Mouse (Mus musculus) hindbrain, embryonic 16.5 days (tissue): ENCODE measurements around the gene Fggy. TPM values are rescaled to one million over a fixed set of nuclear protein-coding genes. Genes with fewer than 3 reads are reported as not detected.
A peak's percentile ranks its signal among the peaks of the same experiment; 100 is the strongest.

Experiments used
- ATAC-seq: fragments of 200-750 bp; cut with Nextera tagmentation; 2 replicates; pipeline ENCODE4 v1.8.0; 2017; ENCODE audit warnings: moderate TSS enrichment, moderate library complexity
- H3K27ac ChIP-seq: fragments of 300-500 bp; sonication (generic); 2 replicates; pipeline ENCODE4 v1.5.1; 2014; ENCODE audit warnings: low read depth, mild to moderate bottlenecking, control low read depth, low read length, moderate library complexity
- H3K27me3 ChIP-seq: fragments of 300-500 bp; sonication (generic); replicated peaks from 2 replicates; pipeline ENCODE4 v1.6.1; 2014; ENCODE audit warnings: low read length; ENCODE audit not compliant: control insufficient read depth, insufficient read depth
- H3K36me3 ChIP-seq: fragments of 300-500 bp; sonication (generic); 2 replicates; pipeline ENCODE4 v1.6.1; 2014; ENCODE audit warnings: mild to moderate bottlenecking, low read length, moderate library complexity, mixed read lengths; ENCODE audit not compliant: control insufficient read depth, insufficient read depth
- H3K4me1 ChIP-seq: fragments of 300-500 bp; sonication (generic); 2 replicates; pipeline ENCODE4 v1.6.1; 2014; ENCODE audit warnings: low read depth, low read length; ENCODE audit not compliant: control insufficient read depth, insufficient read depth
- H3K4me2 ChIP-seq: fragments of 300-500 bp; sonication (generic); 2 replicates; pipeline ENCODE4 v1.6.1; 2014; ENCODE audit warnings: mild to moderate bottlenecking, low read length, control low read depth, moderate library complexity
- H3K4me3 ChIP-seq: fragments of 300-500 bp; sonication (generic); 2 replicates; pipeline ENCODE4 v1.5.1; 2014; ENCODE audit warnings: mild to moderate bottlenecking, low read length, control low read depth, moderate library complexity
- H3K9ac ChIP-seq: fragments of 300-500 bp; sonication (generic); 2 replicates; pipeline ENCODE4 v1.6.1; 2014; ENCODE audit warnings: low read depth, mild to moderate bottlenecking, control low read depth, low read length, moderate library complexity
- H3K9me3 ChIP-seq: fragments of 300-500 bp; sonication (generic); 2 replicates; pipeline ENCODE4 v1.6.1; 2014; ENCODE audit warnings: mild to moderate bottlenecking, low read length, moderate library complexity; ENCODE audit not compliant: control insufficient read depth
- WGBS: fragments of 180-500 bp; shearing (Covaris S2); extraction: QIAGEN DNeasy Blood & Tissue Kit; methylation state at CpG from one replicate; pipeline ENCODE4 v1.1.7; 2014; 5-methylcytosine and 5-hydroxymethylcytosine counted together
- polyA plus RNA-seq: library from polyadenylated mRNA; unstranded; fragments of >200 nt; fragmentation: Nextera tagmentation; extraction: Ambion mirVana; gene quantifications from 2 replicates; pipeline ENCODE4 v1.2.1, GENCODE M21; 2015

The Fggy gene
- polyA plus RNA-seq, 1 experiment from 2014 or later = 8.8 TPM

DNA sequence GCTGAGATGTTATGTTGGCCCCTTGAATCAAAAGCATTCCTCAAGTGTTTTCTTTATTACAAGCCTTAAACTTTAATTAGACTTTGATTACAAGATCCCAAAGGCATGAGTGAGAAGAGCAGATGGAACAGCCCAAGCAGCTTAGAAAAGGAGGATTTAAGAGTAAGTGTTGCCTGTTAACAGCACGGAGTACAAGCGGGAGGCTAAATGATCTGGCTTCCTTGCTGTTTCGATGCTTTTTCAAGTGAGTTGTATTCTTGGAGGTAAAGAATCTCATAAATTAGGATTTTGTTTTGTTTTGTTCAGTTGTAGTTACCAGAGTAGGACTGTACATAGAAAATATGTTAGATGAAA, 92.2 kb downstream of the Fggy start:
- H3K36me3 ChIP-seq = no peaks in the 10 kb centered on the region
- H3K9ac ChIP-seq = no peak overlapping the region
- H3K27me3 ChIP-seq = no peaks in the 10 kb centered on the region
- H3K4me1 ChIP-seq = peaks cover 10% of the 10 kb centered on the region
- no peak overlapping the region for H3K4me2 ChIP-seq
- WGBS = 86% methylated on average over 3 of the region's 3 CpGs
- no peak overlapping the region for H3K4me3 ChIP-seq
- ATAC-seq = no peak
- no peaks in the 10 kb centered on the region for H3K9me3 ChIP-seq
- no peak overlapping the region for H3K27ac ChIP-seq

DNA sequence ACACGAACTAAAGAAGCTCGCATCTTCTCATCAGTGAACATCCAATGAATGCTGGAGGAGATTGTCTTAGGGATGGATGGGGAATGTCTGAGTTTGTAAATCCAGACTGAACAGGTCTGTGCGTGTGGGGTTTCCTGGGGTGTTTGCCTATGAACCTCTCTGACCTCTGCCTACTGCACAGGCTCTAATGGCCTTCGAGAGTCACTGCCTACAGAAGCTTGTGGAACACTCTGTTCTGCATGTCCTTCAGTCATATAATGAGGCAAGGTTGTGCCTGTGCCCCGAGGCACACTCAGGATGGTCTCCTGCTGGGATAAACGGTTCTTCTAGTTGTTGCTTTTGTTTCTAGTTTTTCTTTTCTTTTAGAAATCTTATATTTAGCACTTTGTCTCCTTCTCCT, 92.7 kb downstream of the Fggy start:
- Histone ChIP-seq H3K9ac (no peak overlapping the region), H3K4me1 (peaks cover 10% of the 10 kb centered on the region), H3K36me3 (no peaks in the 10 kb centered on the region), H3K4me3 (no peak overlapping the region), H3K9me3 (no peaks in the 10 kb centered on the region), H3K4me2 (no peak overlapping the region), H3K27ac (no peak overlapping the region), H3K27me3 (no peaks in the 10 kb centered on the region)
- WGBS = 74% methylated on average over 6 of the region's 6 CpGs
- ATAC-seq = no peak

DNA sequence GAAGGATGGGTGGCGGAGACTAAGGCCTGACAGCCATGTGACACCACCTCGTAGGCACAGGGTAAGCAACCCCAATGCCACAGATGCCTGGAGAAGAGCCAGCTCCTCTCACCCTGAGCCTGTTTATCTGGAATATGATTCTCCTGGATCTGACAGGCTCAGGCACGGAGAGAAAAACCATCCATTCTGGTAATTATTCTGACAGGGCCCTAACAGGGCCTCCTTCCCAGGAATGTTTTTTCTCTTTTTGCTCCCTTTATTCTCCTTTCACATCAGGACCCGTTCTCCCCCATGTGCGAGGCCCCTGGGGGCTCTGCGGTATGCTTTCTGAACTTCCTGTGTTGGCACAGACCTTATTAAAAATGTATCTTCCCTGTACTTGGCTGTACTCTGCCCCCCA, 94.7 kb downstream of the Fggy start:
- no peak overlapping the region for H3K27ac ChIP-seq
- ATAC-seq = peak; percentile 52
- 32% methylated on average over 6 of the region's 6 CpGs for WGBS

DNA sequence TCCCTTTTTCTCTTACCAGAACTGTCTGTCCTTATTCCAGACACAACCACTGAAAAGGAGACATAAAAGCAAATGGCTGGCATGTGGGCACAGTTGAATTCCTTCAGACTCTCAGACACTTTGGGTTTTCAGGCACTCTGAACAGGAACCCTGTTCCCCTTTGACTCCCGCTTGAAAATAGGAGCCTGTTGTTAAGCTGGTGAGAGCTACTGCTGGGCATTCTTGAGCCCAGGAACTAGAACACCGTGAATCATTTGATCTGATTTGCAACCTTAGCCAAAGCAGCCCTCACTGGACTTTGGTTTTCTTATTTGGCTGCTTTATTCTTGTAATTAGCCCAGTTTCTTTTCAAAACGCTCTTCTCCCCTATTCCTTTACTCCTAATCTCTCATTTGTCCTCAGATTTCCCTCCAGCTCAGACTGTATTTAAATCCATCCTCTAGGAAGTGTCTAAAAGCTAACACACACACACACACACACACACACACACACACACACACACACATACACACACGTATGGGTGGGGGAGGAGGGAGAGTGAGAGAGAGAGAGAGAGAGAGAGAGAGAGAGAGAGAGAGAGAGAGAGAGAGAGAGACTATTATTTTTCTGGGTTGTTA, 96.1 kb downstream of the Fggy start:
- no peaks in the 10 kb centered on the region for H3K27me3 ChIP-seq
- no peak overlapping the region for H3K4me2 ChIP-seq
- no peak overlapping the region for H3K4me3 ChIP-seq
- H3K9ac ChIP-seq = no peak overlapping the region
- 39% methylated on average over 4 of the region's 4 CpGs for WGBS
- H3K9me3 ChIP-seq = no peaks in the 10 kb centered on the region
- H3K4me1 ChIP-seq = peaks cover 10% of the 10 kb centered on the region
- H3K36me3 ChIP-seq = no peaks in the 10 kb centered on the region
- no peak overlapping the region for H3K27ac ChIP-seq
- ATAC-seq = no peak

More for the DNA sequence above, 94.7 kb downstream of the Fggy start:
- Histone ChIP-seq H3K36me3 (no peaks in the 10 kb centered on the region), H3K27me3 (no peaks in the 10 kb centered on the region), H3K4me1 (peaks cover 10% of the 10 kb centered on the region), H3K9ac (peak overlapping the region; percentile 35; the same call in 1 of the 2 replicates), H3K4me2 (no peak overlapping the region), H3K4me3 (no peak overlapping the region), H3K9me3 (no peaks in the 10 kb centered on the region)

DNA sequence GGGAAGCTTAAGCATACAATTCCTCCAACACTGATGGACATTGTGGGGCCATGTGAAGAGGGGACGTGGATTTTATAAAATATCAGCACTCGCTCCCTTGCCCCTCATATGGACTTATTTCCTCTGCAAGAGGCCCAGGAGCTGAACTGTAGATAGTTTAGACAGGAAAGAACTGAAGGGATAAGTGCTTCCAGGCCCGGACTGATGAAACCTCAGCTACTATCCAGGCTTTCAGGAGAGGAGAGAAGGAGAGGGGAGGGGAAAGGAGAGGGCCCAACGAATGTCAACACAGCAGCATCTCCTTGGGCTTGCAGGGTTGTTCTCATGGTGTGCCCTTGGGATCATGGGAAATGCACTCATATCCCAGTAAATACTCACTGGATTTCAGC, 96.6 kb downstream of the Fggy start:
- Histone ChIP-seq H3K9ac (no peak overlapping the region), H3K4me2 (no peak overlapping the region), H3K9me3 (no peaks in the 10 kb centered on the region), H3K4me3 (no peak overlapping the region), H3K27ac (no peak overlapping the region), H3K4me1 (peaks cover 10% of the 10 kb centered on the region), H3K36me3 (no peaks in the 10 kb centered on the region), H3K27me3 (no peaks in the 10 kb centered on the region)
- no peak for ATAC-seq
- WGBS = 76% methylated on average over 4 of the region's 4 CpGs

DNA sequence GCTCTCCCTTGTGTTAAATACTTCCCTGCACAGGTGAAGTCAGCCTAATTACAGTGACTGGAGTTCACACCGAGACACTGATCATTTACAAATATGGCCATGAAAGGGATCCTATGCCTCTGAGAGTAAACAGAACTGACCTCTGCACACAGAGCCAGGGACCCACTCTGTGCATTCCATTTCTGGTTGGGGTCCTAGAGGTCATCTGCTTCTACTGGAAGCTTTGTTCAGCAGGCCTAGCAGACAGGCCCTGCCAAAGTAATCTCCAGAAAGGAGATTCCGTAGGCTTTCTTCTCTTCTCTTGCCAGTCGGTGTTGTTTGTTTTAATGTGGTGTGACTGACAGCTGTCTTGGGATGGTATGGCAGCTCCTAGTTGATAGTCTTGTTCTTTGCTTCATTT, 101.7 kb downstream of the Fggy start:
- H3K27me3 ChIP-seq = no peaks in the 10 kb centered on the region
- no peaks in the 10 kb centered on the region for H3K9me3 ChIP-seq
- no peak overlapping the region for H3K9ac ChIP-seq
- no peaks in the 10 kb centered on the region for H3K36me3 ChIP-seq
- H3K4me1 ChIP-seq = no peaks in the 10 kb centered on the region
- H3K27ac ChIP-seq = no peak overlapping the region
- no peak for ATAC-seq
- H3K4me3 ChIP-seq = no peak overlapping the region
- no peak overlapping the region for H3K4me2 ChIP-seq
- WGBS = 38% methylated on average over 3 of the region's 3 CpGs

DNA sequence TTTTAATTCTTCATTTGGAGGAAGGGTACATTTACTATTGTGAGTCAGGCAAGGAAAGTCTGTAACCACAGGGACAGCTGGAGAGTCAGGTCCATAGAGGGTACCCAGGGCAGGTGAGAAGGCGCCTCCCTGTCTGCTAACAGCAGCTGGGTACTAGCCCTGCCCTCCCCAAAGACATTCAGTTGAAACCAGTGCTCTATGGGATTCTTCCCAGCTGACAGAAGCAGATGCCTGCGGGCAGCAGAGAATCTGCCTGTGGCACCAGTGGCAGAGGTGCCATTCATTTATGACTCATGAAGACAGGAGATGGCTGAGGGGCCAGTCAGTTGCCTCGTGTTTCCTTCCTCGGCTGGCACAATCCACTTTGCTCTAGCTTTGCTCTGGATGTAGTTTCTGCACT, 106.3 kb downstream of the Fggy start:
- no peak overlapping the region for H3K4me2 ChIP-seq
- H3K9me3 ChIP-seq = no peaks in the 10 kb centered on the region
- 73% methylated on average over 4 of the region's 4 CpGs for WGBS
- H3K4me3 ChIP-seq = no peak overlapping the region
- no peak overlapping the region for H3K27ac ChIP-seq
- no peak for ATAC-seq
- H3K36me3 ChIP-seq = no peaks in the 10 kb centered on the region
- H3K27me3 ChIP-seq = no peaks in the 10 kb centered on the region
- H3K4me1 ChIP-seq = no peaks in the 10 kb centered on the region
- no peak overlapping the region for H3K9ac ChIP-seq

DNA sequence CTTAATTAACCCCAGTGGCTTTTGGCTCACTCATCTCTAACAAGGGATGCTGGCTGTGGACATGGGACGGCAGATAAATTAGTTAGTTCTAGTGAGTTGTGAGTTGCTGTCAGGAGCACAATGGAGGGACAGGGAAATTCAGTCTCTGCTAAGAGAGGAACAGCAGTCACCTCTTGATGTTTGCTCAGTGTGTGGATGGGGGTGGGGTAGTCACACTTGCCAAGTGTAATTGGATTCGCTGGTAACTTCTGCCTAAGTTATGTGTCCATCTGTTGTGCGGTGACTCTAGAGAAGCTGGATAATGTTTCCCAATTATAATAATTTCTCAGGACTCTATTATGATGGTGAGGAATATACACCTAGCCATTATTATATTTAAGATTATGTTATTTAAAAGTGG, 107.0 kb downstream of the Fggy start:
- Histone ChIP-seq H3K4me1 (no peaks in the 10 kb centered on the region), H3K4me2 (no peak overlapping the region), H3K9me3 (no peaks in the 10 kb centered on the region), H3K9ac (no peak overlapping the region), H3K36me3 (no peaks in the 10 kb centered on the region), H3K27ac (no peak overlapping the region), H3K27me3 (no peaks in the 10 kb centered on the region), H3K4me3 (no peak overlapping the region)
- ATAC-seq = no peak
- 58% methylated on average over 3 of the region's 3 CpGs for WGBS

DNA sequence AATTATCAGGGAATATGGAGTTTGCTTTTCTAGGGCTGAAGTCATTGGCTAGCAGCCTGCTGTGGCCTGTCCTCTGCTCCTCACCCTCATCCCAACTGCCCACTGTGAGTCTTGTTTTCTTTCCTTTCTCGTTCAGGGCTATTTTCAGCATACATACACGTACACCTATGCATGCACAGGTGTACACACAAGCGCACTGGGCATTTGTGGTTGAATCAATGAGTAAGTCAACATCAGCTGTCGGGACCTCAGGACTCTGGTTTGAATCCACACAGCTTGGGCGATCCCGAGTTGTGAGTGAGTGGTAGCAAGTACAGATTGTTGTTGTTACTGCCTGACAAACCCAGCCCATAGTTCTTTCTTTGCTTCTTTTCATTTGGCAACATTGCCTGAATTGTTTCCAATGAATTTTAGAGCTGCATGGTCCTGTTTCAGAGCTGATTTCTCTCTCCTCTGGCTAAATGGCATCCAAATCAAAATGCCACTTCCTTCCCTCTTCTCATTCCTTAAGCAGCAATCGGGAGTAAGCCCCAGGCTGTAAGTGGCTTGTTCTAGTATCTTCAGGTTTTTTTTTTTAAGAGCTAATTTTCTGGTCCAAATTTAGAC, 109.1 kb downstream of the Fggy start:
- 73% methylated on average over 7 of the region's 7 CpGs for WGBS
- no peak overlapping the region for H3K4me2 ChIP-seq

More for the DNA sequence above, 109.1 kb downstream of the Fggy start:
- H3K27ac ChIP-seq = 0 out of 2 replicates have a peak overlapping the region, but pooled peaks have one; percentile 14
- no peaks in the 10 kb centered on the region for H3K36me3 ChIP-seq
- H3K9ac ChIP-seq = no peak overlapping the region
- H3K4me1 ChIP-seq = no peaks in the 10 kb centered on the region
- H3K27me3 ChIP-seq = no peaks in the 10 kb centered on the region
- no peak overlapping the region for H3K4me3 ChIP-seq
- no peaks in the 10 kb centered on the region for H3K9me3 ChIP-seq
- no peak for ATAC-seq
